Mouse (Mus musculus): ENCODE results near the gene Dyrk3. TPM values are rescaled to one million over a fixed set of nuclear protein-coding genes. Genes with fewer than 3 reads are reported as not detected.

Dyrk3 gene
- polyA plus RNA-seq, 1 experiment: 4.6 TPM

DNA sequence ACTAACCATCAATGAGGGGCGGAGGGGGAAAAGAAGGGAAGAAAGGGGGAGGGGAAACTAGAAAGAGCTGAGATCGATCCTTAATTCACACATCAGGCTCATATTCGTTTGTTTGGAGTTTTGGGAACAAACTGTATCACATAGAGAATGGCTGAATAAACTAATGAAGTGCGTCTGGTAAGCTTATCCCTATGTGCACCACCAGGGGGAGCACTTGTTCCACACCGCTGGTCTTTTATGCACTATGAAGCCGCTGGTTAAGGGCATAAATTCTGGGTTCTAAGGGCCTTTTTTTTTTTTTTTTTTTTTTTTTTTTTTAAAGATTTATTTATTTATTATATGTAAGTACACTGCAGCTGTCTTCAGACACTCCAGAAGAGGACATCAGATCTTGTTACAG lies 22.2 kb downstream of the Dyrk3 start:
- 13% methylated on average over 6 of the region's 6 CpGs for WGBS
- Histone ChIP-seq H3K4me3 (ENCODE audit: extremely low read depth, insufficient read depth, insufficient read length) (no peak overlapping the region), H3K4me1 (ENCODE audit: control insufficient read depth, insufficient read depth, insufficient read length) (peaks cover 7% of the 10 kb centered on the region), H3K27ac (ENCODE audit: insufficient read depth, low read length) (no peak overlapping the region), H3K27me3 (ENCODE audit: control insufficient read depth, insufficient read depth, low read length) (peaks cover 1% of the 10 kb centered on the region; the same call in 1 of the 2 replicates), H3K36me3 (ENCODE audit: control insufficient read depth, insufficient read depth, low read length) (no peaks in the 10 kb centered on the region)
- peak; percentile 61 to 64 for DNase-seq (ENCODE audit: low read depth in 1 of 2, low spot score in 2 of 2)
- TF ChIP-seq POLR2A (IDR thresholded peaks at IDR 0.05; ENCODE audit: low read depth, low read length): no peak
- TF ChIP-seq CTCF (IDR thresholded peaks at IDR 0.05; ENCODE audit: extremely low read depth, insufficient read depth, insufficient read length, insufficient replicate concordance): peak; percentile 71; the same call in 1 of the 2 replicates

- no peak for TF ChIP-seq CTCF (IDR thresholded peaks at IDR 0.05; ENCODE audit: extremely low read depth, insufficient read depth, insufficient read length, insufficient replicate concordance)
- no peak for TF ChIP-seq POLR2A (IDR thresholded peaks at IDR 0.05; ENCODE audit: low read depth, low read length)
- H3K27ac ChIP-seq (ENCODE audit: insufficient read depth, low read length): no peak overlapping the region
- DNase-seq (ENCODE audit: low read depth in 1 of 2, low spot score in 2 of 2): no peak
- H3K4me3 ChIP-seq (ENCODE audit: extremely low read depth, insufficient read depth, insufficient read length): no peak overlapping the region
- H3K4me1 ChIP-seq (ENCODE audit: control insufficient read depth, insufficient read depth, insufficient read length): peaks cover 18% of the 10 kb centered on the region
- H3K27me3 ChIP-seq (ENCODE audit: control insufficient read depth, insufficient read depth, low read length): peaks cover 1% of the 10 kb centered on the region; the same call in 1 of the 2 replicates
- WGBS: 64% methylated on average over 6 of the region's 6 CpGs
- H3K36me3 ChIP-seq (ENCODE audit: control insufficient read depth, insufficient read depth, low read length): no peaks in the 10 kb centered on the region
Measured at GRCm38 (mm10) chr1:131112576-131112975, 25.6 kb downstream of the Dyrk3 start.

- peaks cover 18% of the 10 kb centered on the region for H3K4me1 ChIP-seq (ENCODE audit: control insufficient read depth, insufficient read depth, insufficient read length)
- peak overlapping the region; percentile 74 for H3K27ac ChIP-seq (ENCODE audit: insufficient read depth, low read length)
- H3K27me3 ChIP-seq (ENCODE audit: control insufficient read depth, insufficient read depth, low read length): no peaks in the 10 kb centered on the region
- no peaks in the 10 kb centered on the region for H3K36me3 ChIP-seq (ENCODE audit: control insufficient read depth, insufficient read depth, low read length)
- peak; percentile 37 to 63 for DNase-seq (ENCODE audit: low read depth in 1 of 2, low spot score in 2 of 2)
- TF ChIP-seq CTCF (IDR thresholded peaks at IDR 0.05; ENCODE audit: extremely low read depth, insufficient read depth, insufficient read length, insufficient replicate concordance): no peak
- no peak for TF ChIP-seq POLR2A (IDR thresholded peaks at IDR 0.05; ENCODE audit: low read depth, low read length)
- no peak overlapping the region for H3K4me3 ChIP-seq (ENCODE audit: extremely low read depth, insufficient read depth, insufficient read length)
- 11% methylated on average over 12 of the region's 12 CpGs for WGBS
Measured at GRCm38 (mm10) chr1:131110525-131111106, 27.5 kb downstream of the Dyrk3 start.

DNA sequence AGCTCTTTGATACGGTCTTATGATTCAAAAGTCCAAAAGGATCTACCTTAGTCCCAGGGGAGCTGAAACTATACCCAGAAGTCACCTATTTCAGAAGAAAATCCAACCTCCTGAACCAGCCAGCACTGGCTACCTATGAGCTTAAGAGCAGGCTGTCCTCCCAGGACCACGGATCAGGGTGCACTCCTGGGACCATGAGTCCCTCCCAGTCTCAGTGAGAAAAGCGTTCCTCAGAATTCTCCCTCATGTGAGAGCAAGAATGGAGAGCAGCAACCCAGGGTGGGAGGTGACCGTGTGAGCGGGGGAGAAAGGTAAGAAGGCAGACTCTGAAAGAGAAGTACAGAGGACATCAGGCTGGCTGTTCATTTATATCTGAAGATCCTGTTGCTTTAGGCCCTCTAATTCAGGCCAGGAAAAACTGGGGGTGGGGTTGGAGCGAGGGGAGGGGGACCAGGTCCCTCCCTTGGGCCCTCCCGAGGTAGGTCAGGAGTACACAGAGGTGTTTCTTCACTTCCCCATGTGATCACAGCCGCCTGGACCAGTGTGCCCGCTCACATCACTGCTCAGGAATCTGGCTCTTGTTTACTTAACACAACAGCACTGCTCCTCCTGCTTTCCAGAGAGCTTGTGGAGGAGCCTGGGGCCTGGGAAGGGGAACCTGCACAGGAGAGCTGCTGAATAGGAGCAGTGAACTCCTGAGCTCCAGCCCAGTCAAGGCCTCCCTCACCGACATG lies 30.4 kb downstream of the Dyrk3 start:
- Histone ChIP-seq H3K4me1 (ENCODE audit: control insufficient read depth, insufficient read depth, insufficient read length) (peaks cover 30% of the 10 kb centered on the region), H3K36me3 (ENCODE audit: control insufficient read depth, insufficient read depth, low read length) (no peaks in the 10 kb centered on the region), H3K4me3 (ENCODE audit: extremely low read depth, insufficient read depth, insufficient read length) (no peak overlapping the region), H3K27me3 (ENCODE audit: control insufficient read depth, insufficient read depth, low read length) (no peaks in the 10 kb centered on the region), H3K27ac (ENCODE audit: insufficient read depth, low read length) (no peak overlapping the region)
- no peak for TF ChIP-seq POLR2A (IDR thresholded peaks at IDR 0.05; ENCODE audit: low read depth, low read length)
- TF ChIP-seq CTCF (IDR thresholded peaks at IDR 0.05; ENCODE audit: extremely low read depth, insufficient read depth, insufficient read length, insufficient replicate concordance): no peak
- DNase-seq (ENCODE audit: low read depth in 1 of 2, low spot score in 2 of 2): no peak
- WGBS: 81% methylated on average over 10 of the region's 10 CpGs

DNA sequence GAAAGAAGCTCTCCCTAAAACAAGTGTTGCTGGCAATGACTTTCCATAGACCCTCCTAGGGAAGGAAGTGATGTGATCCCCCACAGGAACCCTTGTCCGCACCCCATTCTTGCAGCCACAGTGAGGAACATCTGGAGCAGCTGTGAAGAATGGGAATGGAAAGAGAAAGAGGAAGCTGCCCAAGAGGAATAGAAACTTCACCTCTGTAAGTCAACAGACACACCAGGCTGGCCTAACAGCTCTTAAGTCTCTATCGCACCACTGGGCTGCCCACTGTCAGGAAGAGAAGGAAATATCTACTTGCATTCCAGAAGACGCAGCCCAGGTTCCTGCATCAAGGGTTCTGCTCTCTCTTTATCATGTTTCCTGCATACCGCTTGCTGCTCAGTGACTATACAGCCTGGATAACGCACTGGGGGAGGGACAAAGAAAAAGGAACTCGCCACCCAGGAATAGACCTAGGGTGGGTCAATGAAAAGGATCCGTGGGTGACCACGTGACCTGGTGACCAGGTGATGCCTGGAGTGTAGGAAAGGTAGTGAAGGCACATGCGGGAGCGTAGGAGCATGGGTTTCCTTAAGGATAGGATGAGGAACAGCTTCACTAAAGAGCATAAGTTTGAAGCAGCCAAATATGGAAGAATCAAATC lies 34.2 kb downstream of the Dyrk3 start:
- peaks cover 14% of the 10 kb centered on the region for H3K4me1 ChIP-seq (ENCODE audit: control insufficient read depth, insufficient read depth, insufficient read length)
- no peaks in the 10 kb centered on the region for H3K36me3 ChIP-seq (ENCODE audit: control insufficient read depth, insufficient read depth, low read length)
- 0 out of 2 replicates have a peak overlapping the region, but pooled peaks have one; percentile 4 for H3K4me3 ChIP-seq (ENCODE audit: extremely low read depth, insufficient read depth, insufficient read length)
- DNase-seq (ENCODE audit: low read depth in 1 of 2, low spot score in 2 of 2): peak; percentile 40 to 55
- 26% methylated on average over 10 of the region's 10 CpGs for WGBS
- no peaks in the 10 kb centered on the region for H3K27me3 ChIP-seq (ENCODE audit: control insufficient read depth, insufficient read depth, low read length)
- H3K27ac ChIP-seq (ENCODE audit: insufficient read depth, low read length): peak overlapping the region; percentile 56
- no peak for TF ChIP-seq POLR2A (IDR thresholded peaks at IDR 0.05; ENCODE audit: low read depth, low read length)
- TF ChIP-seq CTCF (IDR thresholded peaks at IDR 0.05; ENCODE audit: extremely low read depth, insufficient read depth, insufficient read length, insufficient replicate concordance): no peak

DNA sequence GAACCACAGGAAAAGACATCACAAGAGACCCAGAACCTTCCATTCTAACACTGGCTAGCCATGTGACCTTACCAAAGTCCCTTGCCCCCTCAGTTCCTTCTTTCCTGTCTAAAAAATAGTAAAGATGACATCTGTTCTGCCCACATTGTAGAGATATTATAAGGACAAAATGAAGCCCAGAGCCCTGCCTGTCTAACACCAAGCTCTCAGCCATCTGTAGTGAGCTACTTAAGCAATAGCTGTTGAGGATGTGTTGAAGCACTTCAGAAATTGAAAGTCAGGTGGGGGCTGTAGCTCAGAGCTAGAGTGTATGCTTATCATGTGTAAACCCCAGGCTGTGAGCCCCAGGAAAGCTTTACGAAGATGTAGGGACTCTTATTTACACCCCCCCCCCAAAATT lies 37.3 kb downstream of the Dyrk3 start:
- no peak for TF ChIP-seq POLR2A (IDR thresholded peaks at IDR 0.05; ENCODE audit: low read depth, low read length)
- TF ChIP-seq CTCF (IDR thresholded peaks at IDR 0.05; ENCODE audit: extremely low read depth, insufficient read depth, insufficient read length, insufficient replicate concordance): no peak
- WGBS: 89% methylated on average over 1 of the region's 1 CpGs
- no peaks in the 10 kb centered on the region for H3K36me3 ChIP-seq (ENCODE audit: control insufficient read depth, insufficient read depth, low read length)
- DNase-seq (ENCODE audit: low read depth in 1 of 2, low spot score in 2 of 2): no peak
- H3K4me3 ChIP-seq (ENCODE audit: extremely low read depth, insufficient read depth, insufficient read length): no peak overlapping the region
- no peaks in the 10 kb centered on the region for H3K27me3 ChIP-seq (ENCODE audit: control insufficient read depth, insufficient read depth, low read length)
- peaks cover 14% of the 10 kb centered on the region for H3K4me1 ChIP-seq (ENCODE audit: control insufficient read depth, insufficient read depth, insufficient read length)
- H3K27ac ChIP-seq (ENCODE audit: insufficient read depth, low read length): no peak overlapping the region

Measured in spleen, adult 2 months (tissue).